Mouse (Mus musculus) urinary bladder, postnatal 25 days (tissue): ENCODE measurements at regions not wholly inside any gene's neighbourhood (a gene's known extent, or its start where the extent isn't known, plus 50 kb on each side); places are given as distances from the start of the nearest gene placed in this dataset.

Experiments used
- DNase-seq: peaks from one replicate; pipeline ENCODE4 v3.0.0; 2022; ENCODE audit warnings: low spot score

DNA sequence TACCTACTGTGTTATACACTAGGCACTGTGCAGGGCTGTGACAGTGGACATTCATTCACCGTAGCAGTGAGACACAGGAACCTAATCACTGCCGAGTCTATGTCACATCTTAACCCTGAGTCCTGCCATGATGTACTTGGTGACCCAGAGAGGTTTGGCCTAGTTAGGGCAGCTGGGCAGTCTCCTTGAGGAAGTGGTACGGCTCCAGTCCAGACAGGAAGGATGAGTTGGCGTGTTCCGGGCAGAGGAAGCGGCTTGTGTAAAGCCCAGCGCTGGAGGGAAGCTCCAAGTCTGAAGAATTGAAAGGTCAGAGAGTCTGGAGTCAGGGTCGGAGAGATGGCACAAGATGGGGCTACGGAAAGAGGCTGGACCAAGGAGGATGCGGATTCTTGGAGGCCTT, 99.4 kb upstream of the Smim15 start:
- no peak for DNase-seq

GRCm38 (mm10) chr13:107942979-107943378, 101.3 kb upstream of the Smim15 start:
- DNase-seq = no peak

GRCm38 (mm10) chr13:107942297-107942962, 101.8 kb upstream of the Smim15 start:
- DNase-seq = no peak

GRCm38 (mm10) chr13:107939916-107940646, 104.2 kb upstream of the Smim15 start:
- no peak for DNase-seq

GRCm38 (mm10) chr13:107935611-107936010, 108.6 kb upstream of the Smim15 start:
- no peak for DNase-seq

DNA sequence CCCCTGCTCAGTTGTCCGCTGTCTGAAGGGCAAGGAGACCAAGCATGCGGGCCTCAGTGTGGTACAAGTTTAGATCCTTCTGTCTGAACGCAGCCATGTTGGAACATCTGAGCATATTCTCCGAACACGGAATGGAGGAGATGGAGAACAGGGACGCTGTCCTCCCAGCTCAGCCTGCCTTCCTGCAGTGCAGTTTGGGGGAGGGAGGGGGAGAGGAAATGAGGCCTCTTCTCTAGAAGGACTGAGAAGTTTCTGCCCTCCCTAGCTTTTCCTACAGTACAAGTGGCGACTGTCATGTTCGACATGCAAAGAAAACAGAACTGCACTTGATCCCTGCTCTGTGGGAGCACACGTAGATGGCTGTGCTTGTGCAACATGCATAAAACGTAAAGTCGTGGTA, 109.6 kb upstream of the Smim15 start:
- DNase-seq = no peak

DNA sequence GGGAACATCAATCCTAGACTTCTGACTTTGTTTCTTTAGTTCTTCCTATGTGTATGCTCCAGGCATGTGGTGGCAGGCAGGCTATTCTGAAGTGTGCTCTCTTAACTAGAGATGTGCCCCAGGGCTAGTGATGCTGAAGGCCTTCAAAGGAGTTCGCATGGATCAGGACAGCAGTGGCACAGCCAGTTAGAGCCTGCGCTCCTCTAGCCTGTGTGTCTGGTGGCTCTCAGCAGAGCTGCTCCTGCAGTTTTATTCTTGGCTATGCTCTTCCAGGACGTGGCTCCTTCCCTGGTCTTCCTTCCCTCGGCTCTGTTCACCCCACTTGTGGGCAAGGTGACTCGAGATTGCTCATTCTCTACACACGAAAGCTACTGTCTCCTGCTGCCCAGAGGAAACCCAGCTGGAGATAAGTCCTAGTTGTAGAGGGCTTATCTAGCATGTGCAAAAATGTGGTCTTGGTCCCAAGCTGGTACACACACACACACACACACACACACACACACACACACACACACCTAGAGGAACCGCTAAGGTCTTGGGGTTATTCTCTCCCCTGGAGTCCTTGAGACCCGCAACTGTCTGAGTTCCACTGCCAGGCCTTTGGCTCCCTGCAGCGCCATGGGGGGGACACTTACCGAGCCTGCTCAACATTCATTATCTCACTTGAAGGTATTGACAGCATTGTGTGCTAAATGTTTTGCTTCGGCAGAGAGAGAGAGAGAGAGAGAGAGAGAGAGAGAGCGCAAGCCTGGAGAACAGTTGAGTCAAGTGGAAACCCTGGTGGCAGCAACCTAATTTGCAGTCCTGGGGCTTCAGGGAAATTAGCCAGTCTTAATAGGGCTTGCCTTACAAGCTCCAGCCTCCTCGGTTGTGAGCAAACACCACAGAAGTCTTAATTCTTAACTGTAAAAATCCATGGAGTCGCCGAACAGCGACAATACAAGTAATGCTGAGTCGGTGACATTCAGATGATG, 110.4 kb upstream of the Smim15 start:
- DNase-seq = no peak

GRCm38 (mm10) chr13:107932423-107933032, 111.7 kb upstream of the Smim15 start:
- DNase-seq = no peak

GRCm38 (mm10) chr13:107931216-107931615, 113.0 kb upstream of the Smim15 start:
- DNase-seq = no peak

DNA sequence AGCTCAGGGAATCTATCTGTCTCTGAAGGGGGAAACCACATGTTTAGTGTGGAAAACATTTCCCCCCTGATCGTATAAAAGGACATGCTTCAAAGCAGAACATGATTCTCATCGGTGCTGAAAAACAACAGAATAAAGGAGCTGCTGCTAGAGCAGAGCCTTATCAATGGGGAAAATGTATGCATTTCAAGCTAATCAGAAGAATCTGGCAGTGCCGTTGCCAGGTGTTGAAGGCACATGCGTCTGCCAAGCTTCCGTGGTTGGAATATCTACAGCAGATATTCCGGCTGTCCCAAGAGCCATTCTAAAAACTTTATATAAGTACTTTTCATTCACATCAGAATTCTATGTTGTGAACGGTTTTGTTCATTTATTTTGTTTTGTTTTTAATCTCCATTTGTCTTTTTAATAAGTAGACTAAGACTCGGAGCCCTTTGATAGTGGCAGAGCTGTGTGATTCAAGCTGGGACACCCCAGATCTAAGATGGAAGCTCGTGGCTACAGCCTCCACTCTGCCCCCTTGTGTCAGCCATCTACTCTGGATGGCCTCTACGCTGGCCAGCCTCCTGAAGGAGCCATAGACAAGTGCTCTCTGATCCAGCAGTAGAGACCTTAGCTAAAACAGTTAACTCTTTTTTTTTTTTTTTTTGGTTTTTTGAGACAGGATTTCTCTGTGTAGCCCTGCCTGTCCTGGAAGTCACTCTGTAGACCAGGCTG, 116.6 kb upstream of the Smim15 start:
- DNase-seq = no peak

DNA sequence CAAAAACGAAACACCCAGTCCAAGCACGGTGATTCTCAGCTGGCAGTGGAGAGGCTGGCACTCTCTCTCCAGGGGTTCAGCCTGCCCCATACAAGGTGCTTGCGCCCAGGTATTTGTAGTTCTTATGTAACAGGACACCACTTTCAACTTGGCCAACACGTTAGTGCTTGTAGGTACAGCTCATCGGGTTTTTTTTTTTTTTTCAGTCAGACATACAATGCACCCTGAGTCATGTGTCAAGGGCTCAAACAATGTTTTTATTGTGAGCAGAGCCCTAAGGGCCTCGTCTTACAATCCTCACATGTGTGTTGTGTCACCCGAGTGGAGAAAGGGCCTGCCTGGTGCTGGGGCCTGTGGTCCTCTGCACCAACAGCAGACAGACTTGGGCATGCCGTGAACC, 118.8 kb upstream of the Smim15 start:
- DNase-seq = no peak

GRCm38 (mm10) chr13:107923129-107924114, 120.8 kb upstream of the Smim15 start:
- no peak for DNase-seq

- no peak for DNase-seq
Measured at GRCm38 (mm10) chr13:107919403-107919802, 124.8 kb upstream of the Smim15 start.

- DNase-seq = no peak
Measured at GRCm38 (mm10) chr13:107918478-107918877, 125.8 kb upstream of the Smim15 start.

- DNase-seq = no peak
Measured at GRCm38 (mm10) chr13:107918065-107918464, 126.2 kb upstream of the Smim15 start.

- DNase-seq = no peak
Measured at GRCm38 (mm10) chr13:107917564-107917963, 126.7 kb upstream of the Smim15 start.

DNA sequence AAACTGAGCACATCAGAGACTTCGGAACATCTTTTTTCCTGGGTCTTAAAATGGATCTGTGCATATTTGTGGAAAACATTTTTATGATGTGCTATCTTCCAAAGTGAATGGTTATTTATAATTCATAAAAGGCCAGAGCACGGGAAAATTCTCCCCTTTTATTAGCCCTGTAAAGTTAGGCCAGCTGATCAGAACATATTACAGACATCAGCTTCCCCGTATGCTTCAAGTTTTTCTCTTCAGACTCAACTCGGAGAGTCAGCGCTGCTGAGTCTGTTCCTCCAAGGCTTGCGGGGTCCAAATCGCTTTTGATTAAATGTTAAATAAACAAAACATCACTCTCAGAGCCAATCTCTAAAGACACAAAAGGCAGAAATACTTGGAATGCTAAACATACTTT, 134.1 kb upstream of the Smim15 start:
- no peak for DNase-seq

DNA sequence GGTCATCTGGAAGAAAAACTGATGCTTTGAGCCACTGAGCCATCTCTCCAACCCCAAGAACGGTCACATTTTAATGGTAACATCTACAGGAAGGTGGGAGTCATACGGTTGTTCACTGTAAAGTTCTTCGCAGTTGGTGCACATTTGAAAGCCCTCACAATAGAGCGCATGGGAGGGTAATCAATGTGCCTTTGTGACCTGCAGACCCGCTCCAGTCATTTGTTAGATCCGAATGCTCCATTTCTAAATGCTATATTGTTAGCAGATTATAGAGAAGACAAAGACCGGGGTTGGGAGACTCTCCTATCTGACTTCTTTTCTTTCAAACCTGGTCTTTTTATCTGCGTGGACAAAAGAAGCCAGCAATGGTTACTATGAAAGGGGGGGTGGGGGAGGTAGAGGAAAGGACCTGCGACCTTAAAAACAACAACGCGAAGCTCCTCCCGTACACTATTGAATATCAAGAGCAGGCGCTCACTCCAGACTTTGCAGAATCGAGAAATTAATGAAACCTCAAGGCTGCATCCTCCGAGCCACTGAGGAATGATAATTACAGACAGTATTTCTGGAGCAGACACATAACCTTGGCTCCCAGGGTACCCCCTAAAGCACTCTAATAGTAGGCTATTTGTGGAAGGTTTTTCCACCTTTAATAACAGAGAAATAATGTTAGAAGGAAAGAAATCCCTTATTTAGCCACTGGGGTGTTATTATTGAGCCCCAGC, 134.7 kb upstream of the Smim15 start:
- DNase-seq = no peak

- no peak for DNase-seq
Measured at GRCm38 (mm10) chr13:107907966-107908365, 136.3 kb upstream of the Smim15 start.

- no peak for DNase-seq
Measured at GRCm38 (mm10) chr13:107904851-107905250, 139.4 kb upstream of the Smim15 start.
